Mouse (Mus musculus) CD4-positive, CD25-positive, alpha-beta regulatory T cell, adult 2 months (primary cell): Measurements from ENCODE around the gene Il3.

Source experiments
- DNase-seq: peaks from one replicate; pipeline ENCODE4 v3.0.0-alpha.2; 2012; ENCODE audit warnings: low read depth, low spot score

The Il3 gene

GRCm38 (mm10) chr11:54217384-54217783 lies 49.7 kb downstream of the Il3 start:
- DNase-seq: no peak

DNA sequence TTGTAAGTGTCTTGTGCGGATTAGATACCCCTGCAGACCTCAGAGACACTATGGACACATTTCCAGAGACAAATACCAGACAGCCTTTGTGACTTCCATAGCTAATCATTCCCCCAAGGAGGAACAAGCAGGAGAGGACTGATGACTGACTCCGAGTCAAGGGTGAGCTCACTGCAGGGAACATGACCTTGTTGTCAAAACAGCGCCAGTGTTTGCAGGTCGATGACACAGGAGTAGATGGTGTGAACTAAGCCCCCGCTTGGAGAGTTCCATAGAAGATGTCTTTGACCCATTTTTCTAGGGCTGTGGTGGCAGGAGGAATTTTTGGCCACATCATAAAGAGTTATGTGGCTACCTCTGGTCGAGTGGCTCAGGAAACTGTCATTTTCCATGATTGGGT lies 51.0 kb downstream of the Il3 start:
- no peak for DNase-seq
